Mouse (Mus musculus): ENCODE data around the gene Rxra. TPM values are rescaled to one million over a fixed set of nuclear protein-coding genes. Genes with fewer than 3 reads are reported as not detected.

Gene Rxra
- 10 to 100 TPM in 1 of 2 experiments, 1 to 10 TPM in 1; 7.7 to 11.7 TPM for polyA plus RNA-seq (2017; shearing (Covaris generic))

GRCm38 (mm10) chr2:27676106-27676477, at the start of gene Rxra:
Gene Rxra (plus strand): TSS chr2:27676440.
- ATAC-seq: no peak

- ATAC-seq: no peak
These were observed 49.6 kb upstream of the Rxra start for GRCm38 (mm10) chr2:27626604-27627003.

GRCm38 (mm10) chr2:27630601-27631285, 45.5 kb upstream of the Rxra start:
- no peak for ATAC-seq

- no peak for ATAC-seq
These were observed 42.8 kb upstream of the Rxra start for GRCm38 (mm10) chr2:27633471-27633870.

GRCm38 (mm10) chr2:27634018-27634417, 42.2 kb upstream of the Rxra start:
- no peak for ATAC-seq

GRCm38 (mm10) chr2:27635147-27635738, 41.0 kb upstream of the Rxra start:
- ATAC-seq: no peak

- no peak for ATAC-seq
These were observed 39.4 kb upstream of the Rxra start for GRCm38 (mm10) chr2:27636796-27637195.

GRCm38 (mm10) chr2:27637281-27637896, 38.9 kb upstream of the Rxra start:
- ATAC-seq: no peak

GRCm38 (mm10) chr2:27639631-27640334, 36.5 kb upstream of the Rxra start:
- no peak for ATAC-seq

- no peak for ATAC-seq
These were observed 35.2 kb upstream of the Rxra start for GRCm38 (mm10) chr2:27640900-27641479.

- ATAC-seq: no peak
These were observed 31.6 kb upstream of the Rxra start for GRCm38 (mm10) chr2:27644547-27645120.

GRCm38 (mm10) chr2:27645471-27645870, 30.8 kb upstream of the Rxra start:
- no peak for ATAC-seq

GRCm38 (mm10) chr2:27649862-27650661, 26.2 kb upstream of the Rxra start:
- no peak for ATAC-seq

- ATAC-seq: no peak
These were observed 25.2 kb upstream of the Rxra start for GRCm38 (mm10) chr2:27650991-27651390.

- ATAC-seq: no peak
These were observed 22.7 kb upstream of the Rxra start for GRCm38 (mm10) chr2:27653496-27654030.

- no peak for ATAC-seq
These were observed 21.7 kb upstream of the Rxra start for GRCm38 (mm10) chr2:27654321-27655232.

- ATAC-seq: no peak
These were observed 19.7 kb upstream of the Rxra start for GRCm38 (mm10) chr2:27656576-27656975.

- ATAC-seq: no peak
These were observed 11.0 kb upstream of the Rxra start for GRCm38 (mm10) chr2:27665284-27665683.

- no peak for ATAC-seq
These were observed 9.5 kb upstream of the Rxra start for GRCm38 (mm10) chr2:27666719-27667118.

GRCm38 (mm10) chr2:27667677-27668076, 8.6 kb upstream of the Rxra start:
- no peak for ATAC-seq

Measured in activated CD4-positive, CD25-positive, alpha-beta regulatory T cell, adult 4 months (primary cell).